Mouse (Mus musculus): ENCODE measurements around the gene Baiap2. TPM values are rescaled to one million over a fixed set of nuclear protein-coding genes. Genes with fewer than 3 reads are reported as not detected.

The Baiap2 gene
- total and polyA plus RNA-seq, 2 experiments = 11.6 to 45.6 TPM

DNA sequence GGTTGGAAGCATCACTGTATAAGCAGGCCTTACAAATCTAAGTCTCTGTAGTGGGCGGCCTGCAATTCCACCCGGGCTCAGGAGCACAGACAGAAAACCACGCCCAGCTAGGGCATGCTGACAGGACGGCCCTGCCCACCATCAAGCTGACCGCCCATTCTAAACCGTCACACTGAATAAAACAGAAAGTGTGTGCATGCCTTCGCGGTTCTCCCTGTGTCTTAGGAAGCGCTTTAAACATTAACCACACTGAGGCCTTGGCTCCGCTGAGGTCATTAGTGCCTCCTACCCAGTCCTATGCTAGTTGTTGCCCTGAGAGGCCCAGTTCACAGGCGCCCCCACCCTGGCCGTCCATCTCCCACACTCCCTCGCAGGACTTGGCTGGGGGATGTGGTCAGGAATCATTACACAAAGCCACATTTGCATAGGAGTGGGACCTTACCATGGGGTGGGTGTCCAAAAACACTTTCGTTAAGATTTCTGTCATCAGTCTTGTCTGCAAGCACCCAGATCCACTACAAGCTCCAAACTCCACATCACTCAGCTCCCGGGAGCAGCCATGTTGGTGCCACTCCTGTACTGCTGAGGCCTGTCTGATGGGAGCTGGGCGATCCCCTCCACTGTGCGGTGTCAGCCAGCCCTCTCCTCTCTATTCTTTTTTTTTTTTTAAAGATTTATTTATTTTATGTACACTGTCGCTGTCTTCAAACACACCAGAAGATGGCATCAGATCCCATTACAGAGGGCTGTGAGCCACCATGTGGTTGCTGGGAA, 85.9 kb downstream of the Baiap2 start:
- no peaks in the 10 kb centered on the region for H3K79me2 ChIP-seq (ENCODE audit: control insufficient read depth, insufficient read depth, low read length)
- no peaks in the 10 kb centered on the region for H3K27me3 ChIP-seq (ENCODE audit: control insufficient read depth, insufficient read depth, low read length)
- no peak overlapping the region for H3K27ac ChIP-seq (replicated peaks; ENCODE audit: insufficient read depth, low read depth, low read length)
- no peak for TF ChIP-seq CTCF (IDR thresholded peaks at IDR 0.05; ENCODE audit: low read depth, low read length)
- TF ChIP-seq POLR2A (IDR thresholded peaks at IDR 0.05; ENCODE audit: extremely low read depth, insufficient read depth, low read length) = no peak
- DNase-seq (ENCODE audit: extremely low read depth, low read depth, low spot score) = peak; percentile 65
- peaks cover 9% of the 10 kb centered on the region for H3K4me1 ChIP-seq (ENCODE audit: control insufficient read depth, insufficient read depth, low read length)
- no peak overlapping the region for H3K4me3 ChIP-seq (ENCODE audit: insufficient read depth, low read depth, low read length)
- no peaks in the 10 kb centered on the region for H3K36me3 ChIP-seq (ENCODE audit: control insufficient read depth, insufficient read depth, low read length)
- no peak overlapping the region for H3K9ac ChIP-seq (ENCODE audit: low read depth, low read length)
- 47% methylated on average over 18 of the region's 18 CpGs for WGBS

DNA sequence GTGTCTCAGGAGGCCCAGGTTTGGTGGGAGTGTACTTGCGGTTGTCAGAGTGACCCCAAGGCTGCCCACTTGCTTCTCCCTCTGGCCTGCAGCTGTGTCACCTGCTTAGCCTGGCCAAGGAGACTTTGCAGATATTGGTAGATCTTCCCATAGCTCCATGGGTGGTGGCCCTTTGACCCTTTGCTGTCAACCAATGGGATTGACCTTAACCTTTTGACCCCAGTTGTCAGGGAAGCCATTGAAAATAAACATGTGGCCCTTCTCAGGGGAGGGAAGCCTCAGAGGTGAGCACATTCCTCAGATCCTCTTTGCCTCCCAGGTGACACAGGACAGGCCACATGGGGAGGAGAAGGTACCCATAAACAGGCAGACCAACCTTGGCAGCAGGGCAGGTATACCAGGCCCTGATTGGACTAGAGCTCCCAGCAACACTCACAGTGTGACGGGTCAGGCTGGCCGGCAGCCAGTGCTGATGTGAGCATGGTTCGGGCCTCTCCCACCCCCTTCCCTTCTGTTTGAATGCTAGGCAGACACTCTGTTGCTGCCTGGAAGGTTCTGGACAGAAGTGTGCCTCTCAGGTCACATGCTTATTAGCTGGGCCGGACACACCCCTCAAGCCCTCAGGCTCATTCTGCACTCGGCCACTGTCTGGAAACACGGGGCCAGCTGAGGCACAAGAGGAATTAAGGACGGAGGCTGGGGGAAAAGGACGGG, 87.0 kb downstream of the Baiap2 start:
- Histone ChIP-seq H3K27me3 (ENCODE audit: control insufficient read depth, insufficient read depth, low read length) (no peaks in the 10 kb centered on the region), H3K36me3 (ENCODE audit: control insufficient read depth, insufficient read depth, low read length) (no peaks in the 10 kb centered on the region), H3K79me2 (ENCODE audit: control insufficient read depth, insufficient read depth, low read length) (no peaks in the 10 kb centered on the region), H3K4me3 (ENCODE audit: insufficient read depth, low read depth, low read length) (no peak overlapping the region), H3K9ac (ENCODE audit: low read depth, low read length) (no peak overlapping the region), H3K4me1 (ENCODE audit: control insufficient read depth, insufficient read depth, low read length) (peaks cover 9% of the 10 kb centered on the region), H3K27ac (replicated peaks; ENCODE audit: insufficient read depth, low read depth, low read length) (no peak overlapping the region)
- no peak for TF ChIP-seq POLR2A (IDR thresholded peaks at IDR 0.05; ENCODE audit: extremely low read depth, insufficient read depth, low read length)
- TF ChIP-seq CTCF (IDR thresholded peaks at IDR 0.05; ENCODE audit: low read depth, low read length) = 0 out of 2 replicates have a peak, but pooled peaks have one; percentile 5
- WGBS = 45% methylated on average over 9 of the region's 9 CpGs
- peak; percentile 34 for DNase-seq (ENCODE audit: extremely low read depth, low read depth, low spot score)

- DNase-seq (ENCODE audit: extremely low read depth, low read depth, low spot score) = no peak
- no peak overlapping the region for H3K27ac ChIP-seq (replicated peaks; ENCODE audit: insufficient read depth, low read depth, low read length)
- 43% methylated on average over 10 of the region's 10 CpGs for WGBS
- no peaks in the 10 kb centered on the region for H3K27me3 ChIP-seq (ENCODE audit: control insufficient read depth, insufficient read depth, low read length)
- H3K36me3 ChIP-seq (ENCODE audit: control insufficient read depth, insufficient read depth, low read length) = no peaks in the 10 kb centered on the region
- H3K4me3 ChIP-seq (ENCODE audit: insufficient read depth, low read depth, low read length) = no peak overlapping the region
- H3K79me2 ChIP-seq (ENCODE audit: control insufficient read depth, insufficient read depth, low read length) = no peaks in the 10 kb centered on the region
- TF ChIP-seq CTCF (IDR thresholded peaks at IDR 0.05; ENCODE audit: low read depth, low read length) = peak; percentile 68
- no peak for TF ChIP-seq POLR2A (IDR thresholded peaks at IDR 0.05; ENCODE audit: extremely low read depth, insufficient read depth, low read length)
- H3K9ac ChIP-seq (ENCODE audit: low read depth, low read length) = no peak overlapping the region
- peaks cover 9% of the 10 kb centered on the region for H3K4me1 ChIP-seq (ENCODE audit: control insufficient read depth, insufficient read depth, low read length)
These were observed 87.8 kb downstream of the Baiap2 start for GRCm38 (mm10) chr11:120030145-120030901.

DNA sequence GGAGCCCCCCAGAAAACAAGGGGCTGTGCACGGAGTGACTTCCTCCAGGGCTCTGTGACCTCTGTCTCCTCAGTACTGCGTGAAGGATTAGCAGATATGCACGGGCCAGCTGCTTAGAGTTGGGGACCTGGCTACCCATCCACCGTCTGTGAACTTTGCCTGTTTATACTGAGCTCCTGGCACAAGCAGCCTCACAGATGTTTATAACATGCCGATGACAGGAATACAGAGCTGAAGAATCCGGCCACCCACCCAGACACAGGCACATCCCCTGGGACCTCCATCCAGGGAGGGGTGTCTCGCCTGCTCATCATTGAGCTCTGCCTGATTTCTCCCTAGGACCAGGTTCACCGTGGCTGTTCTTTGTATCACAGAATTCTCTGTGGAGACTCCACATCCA, 89.5 kb downstream of the Baiap2 start:
- DNase-seq (ENCODE audit: extremely low read depth, low read depth, low spot score) = no peak
- Histone ChIP-seq H3K4me3 (ENCODE audit: insufficient read depth, low read depth, low read length) (no peak overlapping the region), H3K4me1 (ENCODE audit: control insufficient read depth, insufficient read depth, low read length) (peaks cover 9% of the 10 kb centered on the region), H3K36me3 (ENCODE audit: control insufficient read depth, insufficient read depth, low read length) (no peaks in the 10 kb centered on the region), H3K9ac (ENCODE audit: low read depth, low read length) (no peak overlapping the region), H3K27ac (replicated peaks; ENCODE audit: insufficient read depth, low read depth, low read length) (no peak overlapping the region), H3K79me2 (ENCODE audit: control insufficient read depth, insufficient read depth, low read length) (no peaks in the 10 kb centered on the region), H3K27me3 (ENCODE audit: control insufficient read depth, insufficient read depth, low read length) (no peaks in the 10 kb centered on the region)
- TF ChIP-seq POLR2A (IDR thresholded peaks at IDR 0.05; ENCODE audit: extremely low read depth, insufficient read depth, low read length) (no peak), CTCF (IDR thresholded peaks at IDR 0.05; ENCODE audit: low read depth, low read length) (no peak)
- 46% methylated on average over 8 of the region's 8 CpGs for WGBS

DNA sequence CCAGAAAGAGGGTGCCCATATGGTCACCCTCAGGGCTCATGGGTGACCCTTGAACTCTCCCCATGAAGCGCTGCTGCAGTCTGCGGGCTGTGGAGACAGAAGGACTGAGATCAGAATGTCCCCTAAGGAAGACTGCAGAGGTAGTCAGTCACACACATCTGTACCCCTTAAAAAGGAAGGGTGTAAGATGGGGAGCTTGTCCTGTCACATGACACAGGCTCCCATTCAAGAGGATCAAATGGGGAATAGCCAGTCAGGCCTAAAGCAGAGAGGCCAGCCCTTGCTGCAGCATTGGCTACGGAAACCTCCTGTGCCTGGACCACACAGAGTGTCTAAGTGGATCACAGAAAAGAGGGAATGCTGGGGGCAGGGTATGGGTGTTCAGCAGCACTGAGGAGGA, 90.9 kb downstream of the Baiap2 start:
- no peak for DNase-seq (ENCODE audit: extremely low read depth, low read depth, low spot score)
- TF ChIP-seq CTCF (IDR thresholded peaks at IDR 0.05; ENCODE audit: low read depth, low read length) (no peak), POLR2A (IDR thresholded peaks at IDR 0.05; ENCODE audit: extremely low read depth, insufficient read depth, low read length) (no peak)
- no peaks in the 10 kb centered on the region for H3K79me2 ChIP-seq (ENCODE audit: control insufficient read depth, insufficient read depth, low read length)

More for the DNA sequence above, 90.9 kb downstream of the Baiap2 start:
- peaks cover 8% of the 10 kb centered on the region for H3K4me1 ChIP-seq (ENCODE audit: control insufficient read depth, insufficient read depth, low read length)
- no peak overlapping the region for H3K27ac ChIP-seq (replicated peaks; ENCODE audit: insufficient read depth, low read depth, low read length)
- H3K36me3 ChIP-seq (ENCODE audit: control insufficient read depth, insufficient read depth, low read length) = no peaks in the 10 kb centered on the region
- no peak overlapping the region for H3K4me3 ChIP-seq (ENCODE audit: insufficient read depth, low read depth, low read length)
- no peak overlapping the region for H3K9ac ChIP-seq (ENCODE audit: low read depth, low read length)
- no peaks in the 10 kb centered on the region for H3K27me3 ChIP-seq (ENCODE audit: control insufficient read depth, insufficient read depth, low read length)
- 93% methylated on average over 3 of the region's 3 CpGs for WGBS
